Mouse (Mus musculus): ENCODE results near the gene Fbxo44.

DNA sequence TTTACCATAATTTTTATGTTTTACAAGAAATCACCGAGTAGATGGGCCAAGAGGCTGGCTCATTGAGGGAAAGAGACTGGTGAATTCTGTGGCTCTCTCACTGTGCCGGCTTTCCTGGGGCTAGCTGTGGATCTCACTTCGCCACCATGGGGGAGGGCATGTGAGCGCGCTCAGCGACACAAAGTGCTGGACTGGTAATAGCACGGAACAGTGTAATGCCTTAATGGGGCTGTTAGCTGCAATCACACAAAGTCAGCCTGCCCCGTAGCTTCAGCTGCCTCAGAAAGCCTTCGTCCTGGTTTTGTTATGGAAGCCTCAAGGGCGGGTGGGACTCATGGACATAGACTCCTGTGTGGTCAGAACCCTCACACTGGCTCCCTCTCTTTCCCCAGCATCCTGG, 38.4 kb upstream of the Fbxo44 start:
- TF ChIP-seq CTCF (conservative IDR thresholded peaks at IDR 0.05; ENCODE audit: insufficient read depth, insufficient read length, low read depth, low read length) (no peak), POLR2A (IDR thresholded peaks at IDR 0.05; ENCODE audit: low read depth, low read length) (no peak)

All from kidney, adult 2 months (tissue).